Mouse (Mus musculus): Measurements from ENCODE around the gene Masp1. TPM values are rescaled to one million over a fixed set of nuclear protein-coding genes. Genes with fewer than 3 reads are reported as not detected.

The Masp1 gene
- total RNA-seq, 2 experiments from 2014 or later: 37.8 to 40.1 TPM

DNA sequence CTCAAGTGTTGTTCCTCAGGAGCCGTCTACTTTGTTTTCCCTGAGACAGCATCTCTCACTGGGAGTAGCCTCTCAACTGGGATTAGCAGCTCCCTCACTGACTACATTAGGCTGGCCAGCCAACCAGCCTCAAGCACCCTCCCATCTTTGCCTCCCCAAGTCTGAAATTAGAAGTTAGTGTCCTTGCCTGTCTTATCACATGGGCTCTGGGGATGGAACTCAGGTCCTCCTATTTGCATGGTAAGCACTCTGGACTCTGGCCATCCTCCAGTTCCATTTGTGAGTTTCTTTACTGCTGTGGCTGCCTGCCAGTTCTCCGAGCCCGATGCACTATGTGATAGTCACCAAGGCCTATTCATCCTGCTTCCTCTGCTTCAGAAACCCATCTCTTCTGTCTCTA, 4.8 kb downstream of the Masp1 start:
- DNase-seq (ENCODE audit: low spot score in 2 of 2): peak in 1 of 2 experiments; percentile 38

DNA sequence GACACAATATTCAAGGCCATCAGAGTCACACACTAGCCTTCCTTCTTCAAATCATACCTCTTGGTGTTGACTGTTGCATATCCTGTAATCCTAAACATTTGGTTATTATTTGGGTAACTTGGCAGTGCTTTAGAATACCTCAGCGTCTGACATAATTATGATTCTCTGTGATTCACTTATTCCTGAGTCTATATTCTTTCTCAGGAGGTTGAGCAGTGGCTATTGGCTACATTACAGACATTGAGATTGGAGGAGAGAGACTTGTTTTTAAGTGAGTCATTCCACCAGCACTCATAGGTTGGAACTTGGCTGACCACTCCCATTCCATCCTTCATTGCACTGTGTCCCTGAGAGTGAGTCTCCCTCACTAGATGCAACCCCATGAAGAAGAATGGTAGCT, 7.2 kb downstream of the Masp1 start:
- DNase-seq (ENCODE audit: low spot score in 2 of 2): no peak

DNA sequence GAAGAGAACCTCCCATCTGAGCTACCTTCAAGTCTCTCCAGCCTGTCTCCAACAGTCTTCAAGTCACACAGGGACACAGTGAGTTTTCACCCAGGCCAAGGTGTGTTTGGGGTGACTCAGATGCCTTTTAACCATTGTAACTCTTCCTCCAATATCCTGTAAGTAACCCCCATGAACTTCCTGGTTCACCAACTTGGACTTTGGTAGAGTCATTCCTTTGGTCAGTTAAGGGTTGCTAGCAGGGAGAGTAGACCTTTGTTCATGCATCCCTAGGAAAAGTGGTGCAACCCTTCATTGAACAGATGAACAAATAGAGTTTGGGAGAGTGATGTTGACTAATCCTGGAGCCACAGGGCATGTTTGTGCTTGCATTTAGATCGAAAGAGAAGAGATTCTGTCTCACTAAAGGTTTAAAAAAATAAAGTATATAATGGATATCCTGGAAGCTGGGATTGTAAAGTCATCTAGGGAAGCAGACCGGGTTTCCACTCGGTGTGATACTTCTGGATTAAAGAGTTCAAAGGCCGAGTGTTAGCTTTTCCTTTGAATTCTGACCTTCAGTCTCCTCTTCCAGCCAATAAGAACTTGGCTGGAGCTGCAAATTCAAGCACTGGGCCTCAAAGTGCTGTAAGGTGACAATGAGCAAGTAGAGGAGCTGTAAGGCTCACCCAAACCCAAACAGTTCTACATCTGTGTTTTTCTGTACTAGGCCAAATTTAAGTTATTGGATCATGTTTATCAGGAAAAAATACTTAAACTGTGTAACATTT, 9.3 kb downstream of the Masp1 start:
- no peak for DNase-seq (ENCODE audit: low spot score in 2 of 2)

GRCm38 (mm10) chr16:23505904-23506687, 14.5 kb downstream of the Masp1 start:
- DNase-seq (ENCODE audit: low spot score in 2 of 2): no peak

DNA sequence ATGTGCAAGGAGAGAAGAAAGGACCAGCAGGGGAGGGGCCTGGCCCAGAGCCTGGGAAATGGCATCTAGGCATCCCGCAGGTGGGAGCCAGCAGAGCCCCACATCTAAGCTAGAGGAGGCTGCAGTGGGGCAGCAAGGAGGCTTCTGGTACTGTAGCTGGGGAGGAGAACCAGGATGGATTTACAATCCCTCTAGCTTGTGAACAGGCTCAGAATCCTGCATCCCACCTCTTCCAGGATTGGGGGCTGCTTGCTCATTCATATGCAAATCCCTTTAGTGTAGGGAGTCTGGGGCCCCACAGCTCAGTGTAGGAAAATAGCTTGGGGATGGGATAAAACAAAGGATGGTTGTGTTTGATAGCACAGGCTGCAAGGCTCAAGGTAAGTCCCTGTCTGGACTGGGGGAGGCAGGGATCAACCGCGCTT, 16.3 kb downstream of the Masp1 start:
- no peak for DNase-seq (ENCODE audit: low spot score in 2 of 2)

DNA sequence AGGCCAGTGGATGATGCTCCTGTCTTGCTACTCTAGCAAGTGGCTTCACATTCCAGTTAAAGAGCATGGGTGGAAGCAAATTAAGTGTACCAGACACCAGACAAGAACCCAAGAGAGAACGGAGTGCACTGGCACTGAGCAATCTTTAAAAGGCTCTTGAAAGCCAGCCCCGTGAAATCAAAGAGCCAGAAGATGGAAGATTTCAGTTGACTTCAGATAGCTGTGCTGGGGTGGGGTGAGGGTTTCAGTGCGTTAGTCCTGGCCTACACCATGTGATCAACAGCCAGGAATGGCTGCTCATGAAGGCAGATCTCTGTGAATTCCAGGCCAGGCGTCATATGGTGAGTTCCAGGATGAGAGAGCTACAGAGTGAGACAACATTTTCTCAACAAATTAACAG, 17.3 kb downstream of the Masp1 start:
- DNase-seq (ENCODE audit: low spot score in 2 of 2): no peak

GRCm38 (mm10) chr16:23502478-23502877, 18.1 kb downstream of the Masp1 start:
- no peak for DNase-seq (ENCODE audit: low spot score in 2 of 2)

- DNase-seq (ENCODE audit: low spot score in 2 of 2): no peak
Measured at GRCm38 (mm10) chr16:23501288-23501687, 19.3 kb downstream of the Masp1 start.

DNA sequence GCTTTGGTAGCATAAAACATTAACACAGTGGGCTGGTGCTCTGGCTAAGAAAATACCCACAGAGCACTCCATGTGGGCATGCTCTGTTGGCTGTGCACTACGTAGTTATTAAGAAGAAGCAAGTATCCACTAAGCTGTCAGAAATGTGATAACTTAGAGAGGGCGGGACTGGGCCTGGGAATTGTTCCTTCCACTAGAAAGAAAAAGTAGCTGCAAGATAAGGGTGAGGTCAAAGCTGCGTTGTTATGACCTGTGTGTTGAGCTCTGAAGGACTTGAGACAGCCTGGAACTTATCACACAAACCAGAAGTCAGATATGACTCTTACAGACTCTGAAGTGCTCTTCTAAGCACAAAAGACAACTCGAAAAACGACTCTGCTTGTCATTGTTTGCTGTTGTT, 20.1 kb downstream of the Masp1 start:
- no peak for DNase-seq (ENCODE audit: low spot score in 2 of 2)

DNA sequence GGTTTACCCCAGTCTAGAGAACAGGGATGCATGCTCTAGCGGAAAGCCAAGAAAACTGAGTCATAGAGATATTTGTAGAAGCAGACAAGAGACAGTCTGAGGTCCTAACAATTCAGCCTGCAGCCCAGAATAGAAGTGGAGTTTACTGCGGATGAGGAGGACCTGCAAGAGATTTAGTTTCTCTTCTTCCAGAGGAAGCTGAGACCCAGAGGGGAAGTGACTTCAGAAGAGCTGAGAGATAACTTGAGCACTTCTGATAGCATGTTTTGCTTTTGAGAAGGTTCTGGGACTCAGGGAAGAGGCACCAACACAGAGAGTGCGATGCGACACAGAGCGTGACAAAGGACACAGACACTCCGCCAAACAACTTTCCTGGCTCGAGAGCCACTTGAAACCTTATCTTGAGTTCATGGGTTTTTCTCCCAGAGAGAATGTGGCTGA, 21.9 kb downstream of the Masp1 start:
- DNase-seq (ENCODE audit: low spot score in 2 of 2): no peak

DNA sequence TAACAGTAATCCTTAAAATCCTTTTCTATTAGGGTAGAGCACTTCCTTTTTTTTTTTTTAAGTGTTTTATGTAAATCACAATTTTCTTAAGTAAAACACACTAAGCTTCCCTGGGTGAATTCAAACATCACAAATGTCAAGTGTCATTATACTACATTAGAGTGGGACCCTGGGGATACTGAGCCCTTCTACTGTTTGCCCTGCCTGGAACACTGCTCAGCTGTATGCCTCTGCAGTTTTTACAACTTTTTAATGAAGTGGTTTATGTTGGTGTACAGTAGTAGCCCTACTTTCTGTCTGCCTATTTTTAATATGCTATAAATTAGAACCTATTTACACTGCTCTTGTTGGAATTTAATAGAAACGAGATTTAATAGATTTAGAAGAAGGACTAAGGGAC, 22.7 kb downstream of the Masp1 start:
- no peak for DNase-seq (ENCODE audit: low spot score in 2 of 2)

DNA sequence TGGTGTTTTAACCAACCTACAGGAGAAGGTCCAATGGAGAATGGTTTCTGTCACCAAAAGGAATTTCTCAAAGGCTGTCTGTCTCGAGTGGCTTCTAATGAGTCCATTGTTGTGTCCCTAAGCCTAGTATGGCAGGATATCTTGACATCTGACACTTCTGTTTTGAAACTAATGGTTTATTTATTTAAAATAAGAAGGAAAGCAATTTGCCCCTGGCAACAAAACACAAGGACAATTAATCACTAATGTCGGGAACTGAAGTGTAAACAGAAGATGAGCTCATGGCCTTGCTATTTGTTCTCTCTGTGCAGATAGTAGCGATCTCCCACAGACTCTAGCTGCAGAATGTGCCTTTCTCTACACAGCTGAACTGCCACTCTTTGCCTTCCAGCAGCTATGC, 23.2 kb downstream of the Masp1 start:
- no peak for DNase-seq (ENCODE audit: low spot score in 2 of 2)

DNA sequence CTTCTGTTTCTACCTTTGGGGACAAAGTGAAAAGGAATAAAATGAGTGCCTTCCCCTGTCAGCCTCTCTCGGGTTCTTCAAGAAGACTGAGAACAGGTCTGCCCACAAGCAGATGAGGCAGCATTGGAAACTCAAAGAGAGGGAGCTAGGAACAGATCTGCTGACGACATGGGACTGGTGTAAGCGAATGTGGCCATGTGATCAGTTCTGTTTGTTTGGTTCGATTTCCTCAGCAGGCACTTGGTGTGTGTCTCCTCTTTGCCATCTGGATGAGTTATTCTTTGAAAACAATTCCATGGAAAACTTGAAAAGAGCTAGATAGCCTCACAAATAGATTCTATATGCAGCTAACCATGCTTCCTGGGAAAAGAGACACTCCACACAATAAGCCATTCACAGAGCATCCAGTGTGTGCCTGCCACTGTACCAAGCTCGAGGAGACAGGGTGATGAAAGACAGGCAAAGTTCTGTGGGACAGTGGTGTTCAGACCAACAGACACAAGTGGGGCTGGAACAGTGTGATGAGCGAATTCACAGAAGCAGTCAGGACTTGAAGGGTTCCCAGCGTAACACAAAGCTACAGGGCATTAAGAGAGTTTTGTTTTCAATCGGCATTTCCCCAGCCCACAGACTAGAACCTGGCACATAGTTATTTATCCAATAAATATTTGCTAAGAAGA, 24.2 kb downstream of the Masp1 start:
- no peak for DNase-seq (ENCODE audit: low spot score in 2 of 2)

GRCm38 (mm10) chr16:23492783-23493182, 27.8 kb downstream of the Masp1 start:
- no peak for DNase-seq (ENCODE audit: low spot score in 2 of 2)

DNA sequence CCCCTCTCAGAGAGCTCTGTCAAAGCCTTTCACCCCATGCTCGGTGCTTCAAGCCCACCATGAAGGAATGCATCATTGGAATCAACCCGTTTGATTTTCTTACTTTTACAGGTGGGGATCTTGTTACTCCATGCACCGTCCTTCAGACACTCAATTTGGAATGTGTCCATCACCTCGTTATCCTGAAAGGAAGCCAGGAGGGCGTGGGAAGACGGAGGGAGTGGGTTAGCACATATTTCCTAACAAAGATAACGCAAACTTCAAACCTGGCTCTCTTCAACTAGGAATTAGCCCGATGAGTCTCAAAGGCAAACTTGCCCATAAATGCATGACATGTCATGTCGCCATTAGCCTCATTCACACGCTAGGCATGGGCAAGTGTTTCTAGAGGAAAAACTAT, 37.3 kb downstream of the Masp1 start:
- no peak for DNase-seq (ENCODE audit: low spot score in 2 of 2)

DNA sequence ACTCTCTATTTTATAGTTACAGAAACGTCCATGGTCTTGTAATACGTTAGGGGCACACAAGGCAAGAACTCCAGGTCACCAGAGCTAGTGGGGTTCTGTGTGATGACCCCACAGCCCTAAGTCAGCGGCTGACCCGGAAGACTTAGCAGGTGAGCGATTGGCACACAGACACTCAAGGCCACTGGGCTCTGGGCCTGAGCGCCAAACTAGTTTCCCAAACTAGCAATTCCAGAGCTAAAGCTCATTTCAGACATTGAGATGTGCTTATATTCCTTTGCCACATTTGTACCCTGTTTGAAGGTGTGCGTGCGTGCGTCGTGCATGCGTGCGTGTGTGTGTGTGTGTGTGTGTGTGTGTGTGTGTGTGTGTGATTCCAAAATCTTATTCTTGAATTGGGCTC, 37.8 kb downstream of the Masp1 start:
- no peak for DNase-seq (ENCODE audit: low spot score in 2 of 2)

DNA sequence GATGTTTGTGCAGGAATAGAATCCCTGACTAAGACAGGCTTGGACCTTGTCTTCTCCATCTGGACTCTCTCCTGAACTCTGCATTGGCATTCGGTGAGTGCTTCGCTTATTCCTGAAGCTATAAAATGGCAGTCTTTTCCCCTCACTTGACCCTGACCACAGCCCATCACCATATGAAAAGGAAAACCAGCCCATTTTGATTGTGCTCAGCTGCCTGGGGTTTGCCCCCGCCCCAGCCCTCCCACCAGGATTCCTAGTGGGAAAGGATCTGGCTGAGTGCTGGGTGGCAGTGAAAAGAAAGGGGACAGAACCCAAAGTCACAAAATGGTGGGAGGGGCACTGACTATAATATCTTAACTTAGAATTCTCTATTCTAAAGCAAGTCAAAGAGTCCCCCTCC, 38.4 kb downstream of the Masp1 start:
- no peak for DNase-seq (ENCODE audit: low spot score in 2 of 2)

DNA sequence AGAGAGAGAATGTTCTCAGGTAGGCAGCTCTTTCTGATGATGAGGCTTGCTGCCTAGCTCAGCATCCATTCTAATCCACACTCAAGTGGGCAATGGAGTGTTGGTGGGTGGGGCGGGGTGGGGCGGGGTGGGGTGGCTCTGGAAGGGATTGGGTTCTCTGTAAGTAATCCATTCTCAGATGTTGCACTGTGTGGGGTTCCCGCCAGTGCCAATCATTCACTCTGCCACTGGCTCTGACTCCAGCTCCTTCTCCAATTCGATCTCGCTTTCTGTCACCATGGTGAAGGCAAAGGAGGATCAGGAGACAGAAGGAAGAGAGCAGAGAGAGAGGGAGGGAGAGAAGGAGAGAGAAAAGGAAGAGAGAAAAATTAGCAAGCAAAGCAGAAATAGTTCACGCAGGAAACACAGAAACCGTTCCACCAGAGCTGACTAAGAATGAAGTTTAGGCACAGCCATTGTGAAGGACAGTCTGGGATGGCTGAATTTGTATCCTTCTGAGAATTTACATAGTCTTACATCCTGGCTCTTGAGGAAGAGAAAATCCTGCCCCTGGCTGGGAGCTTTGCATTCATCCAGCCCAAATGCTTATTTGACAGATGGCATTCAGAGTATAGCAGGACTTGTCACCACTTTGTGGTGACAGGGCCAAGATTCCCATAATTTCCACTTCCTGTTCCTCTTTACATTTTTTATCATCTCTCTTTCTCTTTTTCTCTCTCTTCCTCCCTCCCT, 40.6 kb downstream of the Masp1 start:
- no peak for DNase-seq (ENCODE audit: low spot score in 2 of 2)

- no peak for DNase-seq (ENCODE audit: low spot score in 2 of 2)
Measured at GRCm38 (mm10) chr16:23476598-23476997, 44.0 kb downstream of the Masp1 start.

- DNase-seq (ENCODE audit: low spot score in 2 of 2): no peak
Measured at GRCm38 (mm10) chr16:23475651-23476050, 45.0 kb downstream of the Masp1 start.

DNA sequence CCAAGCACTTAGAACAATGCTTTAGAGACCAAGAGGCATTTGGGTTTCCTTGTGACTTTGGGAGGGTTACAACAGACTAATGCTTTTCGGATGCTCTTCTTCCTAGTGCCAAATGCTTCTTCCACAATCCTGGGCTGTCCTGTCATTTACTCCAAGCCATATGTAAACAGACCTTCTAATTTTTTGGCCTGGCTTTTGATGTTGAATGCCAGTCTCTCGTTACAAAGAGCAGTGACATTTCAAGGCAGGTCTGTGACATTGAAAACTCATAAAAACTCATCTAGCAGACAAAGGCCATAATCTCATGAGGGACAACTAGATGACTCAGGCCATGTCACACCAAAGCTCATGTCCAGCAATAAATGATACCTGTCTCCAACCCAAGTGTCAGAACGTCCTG, 48.6 kb downstream of the Masp1 start:
- DNase-seq (ENCODE audit: low spot score in 2 of 2): no peak
